Mouse (Mus musculus): ENCODE results near the gene Cog4.

DNA sequence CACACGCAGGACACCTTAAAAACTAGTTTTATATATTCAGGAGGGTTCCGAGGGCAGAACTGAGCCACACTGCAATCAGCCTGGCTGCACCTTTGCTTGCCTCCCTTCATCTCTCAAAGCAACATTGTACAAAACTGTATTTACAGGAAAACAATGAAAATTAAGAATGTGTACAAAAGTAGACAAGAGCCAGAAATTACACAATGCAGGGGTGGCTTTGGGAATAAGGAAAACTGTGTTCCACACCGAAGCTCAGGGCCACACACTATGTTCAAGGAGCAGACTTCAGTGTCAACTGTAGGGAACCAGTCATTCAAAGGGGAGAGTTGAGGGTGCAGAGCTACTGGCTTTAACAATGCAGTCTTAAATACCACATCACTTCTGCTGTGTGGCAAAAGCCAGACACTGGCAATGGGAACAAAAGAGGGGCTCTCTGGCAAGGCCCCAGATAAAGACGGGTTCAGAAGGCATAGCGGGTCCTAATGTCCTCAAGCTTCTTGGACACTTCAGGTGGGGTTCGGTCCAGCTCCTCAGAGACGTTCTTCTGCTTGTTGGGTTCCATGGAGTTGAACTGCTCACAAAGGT lies 35.8 kb upstream of the Cog4 start:
- TF ChIP-seq POLR2A (IDR thresholded peaks at IDR 0.05; ENCODE audit: borderline replicate concordance, extremely low read depth, insufficient read depth, insufficient read length, poor library complexity, severe bottlenecking) = no peak
- TF ChIP-seq CTCF (IDR thresholded peaks at IDR 0.05; ENCODE audit: borderline replicate concordance, extremely low read depth, insufficient read depth, insufficient read length) = no peak

All from brain, embryonic 14.5 days (tissue).